Mouse (Mus musculus) retina, postnatal 7 days (tissue): ENCODE results near the gene Rab5c.
A peak's percentile ranks its signal among the peaks of the same experiment; 100 is the strongest.

ENCODE experiments used
- DNase-seq: peaks from one replicate; pipeline ENCODE4 v3.0.0-alpha.2; 2012; ENCODE audit warnings: low read depth, low spot score

The Rab5c gene

GRCm38 (mm10) chr11:100701301-100701700, 36.7 kb downstream of the Rab5c start:
- DNase-seq = no peak

GRCm38 (mm10) chr11:100700710-100701109, 37.3 kb downstream of the Rab5c start:
- DNase-seq = no peak

GRCm38 (mm10) chr11:100697921-100698320, 40.1 kb downstream of the Rab5c start:
- no peak for DNase-seq

- peak; percentile 78 for DNase-seq
These were observed 43.1 kb downstream of the Rab5c start for GRCm38 (mm10) chr11:100694926-100695325.

- DNase-seq = no peak
These were observed 44.9 kb downstream of the Rab5c start for GRCm38 (mm10) chr11:100693154-100693553.

GRCm38 (mm10) chr11:100692164-100692616, 45.8 kb downstream of the Rab5c start, which contains the start of gene Zfp385c:
Gene Zfp385c, minus strand, starts transcription at chr11:100692455.
- no peak for DNase-seq

GRCm38 (mm10) chr11:100690389-100690788, 47.6 kb downstream of the Rab5c start:
- DNase-seq = no peak

- DNase-seq = no peak
These were observed 49.6 kb downstream of the Rab5c start for GRCm38 (mm10) chr11:100688443-100688842.

- DNase-seq = no peak
These were observed 50.8 kb downstream of the Rab5c start for GRCm38 (mm10) chr11:100687265-100687664.

GRCm38 (mm10) chr11:100685371-100685770, 52.6 kb downstream of the Rab5c start:
- no peak for DNase-seq

GRCm38 (mm10) chr11:100684084-100684483, 53.9 kb downstream of the Rab5c start:
- DNase-seq = no peak

- DNase-seq = no peak
These were observed 55.5 kb downstream of the Rab5c start for GRCm38 (mm10) chr11:100682526-100682925.

GRCm38 (mm10) chr11:100681826-100682225, 56.2 kb downstream of the Rab5c start:
- no peak for DNase-seq

- DNase-seq = no peak
These were observed 60.2 kb downstream of the Rab5c start for GRCm38 (mm10) chr11:100677810-100678209.

- no peak for DNase-seq
These were observed 64.8 kb downstream of the Rab5c start for GRCm38 (mm10) chr11:100673169-100673568.

- no peak for DNase-seq
These were observed 66.1 kb downstream of the Rab5c start for GRCm38 (mm10) chr11:100671956-100672355.

- DNase-seq = no peak
These were observed 67.0 kb downstream of the Rab5c start for GRCm38 (mm10) chr11:100671049-100671448.
